Mouse (Mus musculus): ENCODE measurements around the gene L3mbtl4. TPM values are rescaled to one million over a fixed set of nuclear protein-coding genes. Genes with fewer than 3 reads are reported as not detected.

Gene L3mbtl4
- polyA plus RNA-seq, 1 experiment from 2014 or later = 1.1 TPM

DNA sequence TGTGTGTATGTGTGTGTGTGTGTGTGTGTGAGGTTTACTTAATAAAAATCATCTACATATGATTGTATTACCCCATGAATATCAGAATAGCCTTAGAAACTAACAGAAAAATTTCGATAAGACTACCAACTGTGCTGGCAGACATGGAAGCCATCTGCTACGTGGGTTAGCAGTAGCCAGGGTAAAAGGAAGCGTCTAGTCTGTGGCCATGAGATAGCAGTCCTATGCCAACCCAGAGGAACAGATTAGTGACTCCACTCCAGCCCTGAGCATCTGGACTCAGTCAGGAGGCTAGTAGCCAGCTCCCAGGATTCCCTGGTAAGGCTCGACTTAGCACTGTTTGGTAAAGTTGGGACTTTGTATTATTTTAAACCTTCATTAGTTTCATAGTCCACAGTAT, 329.1 kb downstream of the L3mbtl4 start:
- DNase-seq (ENCODE audit: low spot score) (no peak), ATAC-seq (replicated peaks; ENCODE audit: low FRiP score, low read depth) (no peak)
- Histone ChIP-seq H3K9ac (ENCODE audit: low read depth, low read length) (no peak overlapping the region), H3K4me1 (replicated peaks; ENCODE audit: insufficient read depth, low read length) (no peaks in the 10 kb centered on the region), H3K4me2 (ENCODE audit: low read length) (no peak overlapping the region), H3K9me3 (replicated peaks; ENCODE audit: low read length) (no peaks in the 10 kb centered on the region), H3K27ac (no peak overlapping the region), H3K4me3 (replicated peaks; ENCODE audit: low read depth, low read length) (no peak overlapping the region), H3K27me3 (ENCODE audit: insufficient read depth, low read length) (no peaks in the 10 kb centered on the region), H3K36me3 (ENCODE audit: insufficient read depth, low read length) (no peaks in the 10 kb centered on the region)
- WGBS = 73% methylated on average over 4 of the region's 4 CpGs
- no peak for TF ChIP-seq CTCF (IDR thresholded peaks at IDR 0.05; ENCODE audit: low read depth)

DNA sequence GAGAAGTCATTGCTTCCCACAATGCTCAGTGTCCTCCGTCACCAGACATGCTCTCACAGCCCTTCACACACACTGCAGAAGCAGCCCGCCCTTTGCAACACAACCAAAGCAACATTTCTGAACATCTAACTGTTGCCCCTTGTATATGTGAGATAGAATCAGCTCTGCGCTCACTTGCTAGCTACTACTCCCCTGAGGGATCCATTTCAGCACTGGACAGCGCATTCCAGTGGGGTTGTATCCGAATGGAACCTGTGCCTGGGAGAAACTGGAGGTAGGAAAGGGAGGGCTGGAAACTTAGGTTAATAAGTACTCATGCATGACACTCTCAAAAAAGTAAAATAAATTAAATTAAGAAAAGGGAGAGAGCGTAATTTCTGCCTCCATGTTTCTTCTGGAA, 334.1 kb downstream of the L3mbtl4 start:
- DNase-seq (ENCODE audit: low spot score) (peak; percentile 76), ATAC-seq (replicated peaks; ENCODE audit: low FRiP score, low read depth) (0 out of 2 replicates have a peak, but pooled peaks have one; percentile 49)
- 43% methylated on average over 6 of the region's 6 CpGs for WGBS
- Histone ChIP-seq H3K4me2 (ENCODE audit: low read length) (no peak overlapping the region), H3K4me3 (replicated peaks; ENCODE audit: low read depth, low read length) (no peak overlapping the region), H3K9ac (ENCODE audit: low read depth, low read length) (no peak overlapping the region), H3K36me3 (ENCODE audit: insufficient read depth, low read length) (no peaks in the 10 kb centered on the region), H3K27me3 (ENCODE audit: insufficient read depth, low read length) (no peaks in the 10 kb centered on the region), H3K4me1 (replicated peaks; ENCODE audit: insufficient read depth, low read length) (no peaks in the 10 kb centered on the region), H3K9me3 (replicated peaks; ENCODE audit: low read length) (no peaks in the 10 kb centered on the region), H3K27ac (no peak overlapping the region)
- TF ChIP-seq CTCF (IDR thresholded peaks at IDR 0.05; ENCODE audit: low read depth) = no peak

DNA sequence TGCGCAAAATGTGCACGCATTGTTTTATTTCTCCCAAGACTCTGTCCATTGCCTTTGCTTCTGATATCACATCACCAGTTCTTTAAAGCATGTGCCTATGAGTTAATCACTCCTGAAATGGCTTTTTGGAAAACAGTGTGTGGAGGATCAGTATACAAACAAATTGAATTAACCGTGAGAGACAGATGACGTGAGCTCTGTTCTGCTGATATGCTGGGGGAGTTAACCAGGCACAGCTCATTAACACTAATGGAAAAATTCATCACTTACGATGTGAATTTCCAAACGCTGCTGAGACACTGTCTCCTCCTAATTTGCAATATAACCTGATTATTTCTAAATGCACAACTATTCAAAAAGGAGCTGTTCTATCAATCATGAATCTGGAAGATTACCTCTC, 337.6 kb downstream of the L3mbtl4 start:
- no peaks in the 10 kb centered on the region for H3K36me3 ChIP-seq (ENCODE audit: insufficient read depth, low read length)
- DNase-seq (ENCODE audit: low spot score) (no peak), ATAC-seq (replicated peaks; ENCODE audit: low FRiP score, low read depth) (no peak)
- H3K9me3 ChIP-seq (replicated peaks; ENCODE audit: low read length) = no peaks in the 10 kb centered on the region
- no peak overlapping the region for H3K4me2 ChIP-seq (ENCODE audit: low read length)
- H3K9ac ChIP-seq (ENCODE audit: low read depth, low read length) = no peak overlapping the region
- H3K27ac ChIP-seq = no peak overlapping the region
- H3K27me3 ChIP-seq (ENCODE audit: insufficient read depth, low read length) = no peaks in the 10 kb centered on the region
- H3K4me1 ChIP-seq (replicated peaks; ENCODE audit: insufficient read depth, low read length) = no peaks in the 10 kb centered on the region
- no peak overlapping the region for H3K4me3 ChIP-seq (replicated peaks; ENCODE audit: low read depth, low read length)
- no peak for TF ChIP-seq CTCF (IDR thresholded peaks at IDR 0.05; ENCODE audit: low read depth)
- WGBS = 61% methylated on average over 6 of the region's 6 CpGs

DNA sequence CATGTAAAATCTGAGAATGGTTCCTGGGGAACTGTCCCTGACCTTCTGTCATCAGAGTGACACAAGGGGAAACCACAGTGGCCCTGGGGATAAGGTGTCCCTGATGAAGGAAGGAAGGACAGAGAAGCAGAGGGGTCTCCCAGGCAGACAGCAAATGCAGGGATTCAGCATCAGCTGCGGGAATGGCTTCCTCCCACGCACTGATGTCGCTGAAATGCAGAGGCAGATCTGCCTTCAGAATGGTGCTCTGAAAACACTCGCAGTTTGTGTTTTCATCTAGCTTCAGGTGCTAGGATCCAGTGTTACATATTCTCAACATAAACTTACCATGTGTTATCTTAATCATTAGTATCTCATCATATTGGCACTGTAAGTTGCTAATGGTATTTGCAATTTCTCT, 351.7 kb downstream of the L3mbtl4 start:
- H3K4me3 ChIP-seq (replicated peaks; ENCODE audit: low read depth, low read length) = no peak overlapping the region
- no peak for ATAC-seq (replicated peaks; ENCODE audit: low FRiP score, low read depth)
- H3K27me3 ChIP-seq (ENCODE audit: insufficient read depth, low read length) = no peaks in the 10 kb centered on the region
- H3K36me3 ChIP-seq (ENCODE audit: insufficient read depth, low read length) = no peaks in the 10 kb centered on the region
- WGBS = 62% methylated on average over 4 of the region's 4 CpGs
- no peaks in the 10 kb centered on the region for H3K9me3 ChIP-seq (replicated peaks; ENCODE audit: low read length)
- no peak for TF ChIP-seq CTCF (IDR thresholded peaks at IDR 0.05; ENCODE audit: low read depth)
- no peak overlapping the region for H3K9ac ChIP-seq (ENCODE audit: low read depth, low read length)
- no peak overlapping the region for H3K27ac ChIP-seq
- no peaks in the 10 kb centered on the region for H3K4me1 ChIP-seq (replicated peaks; ENCODE audit: insufficient read depth, low read length)
- no peak for DNase-seq (ENCODE audit: low spot score)
- no peak overlapping the region for H3K4me2 ChIP-seq (ENCODE audit: low read length)

DNA sequence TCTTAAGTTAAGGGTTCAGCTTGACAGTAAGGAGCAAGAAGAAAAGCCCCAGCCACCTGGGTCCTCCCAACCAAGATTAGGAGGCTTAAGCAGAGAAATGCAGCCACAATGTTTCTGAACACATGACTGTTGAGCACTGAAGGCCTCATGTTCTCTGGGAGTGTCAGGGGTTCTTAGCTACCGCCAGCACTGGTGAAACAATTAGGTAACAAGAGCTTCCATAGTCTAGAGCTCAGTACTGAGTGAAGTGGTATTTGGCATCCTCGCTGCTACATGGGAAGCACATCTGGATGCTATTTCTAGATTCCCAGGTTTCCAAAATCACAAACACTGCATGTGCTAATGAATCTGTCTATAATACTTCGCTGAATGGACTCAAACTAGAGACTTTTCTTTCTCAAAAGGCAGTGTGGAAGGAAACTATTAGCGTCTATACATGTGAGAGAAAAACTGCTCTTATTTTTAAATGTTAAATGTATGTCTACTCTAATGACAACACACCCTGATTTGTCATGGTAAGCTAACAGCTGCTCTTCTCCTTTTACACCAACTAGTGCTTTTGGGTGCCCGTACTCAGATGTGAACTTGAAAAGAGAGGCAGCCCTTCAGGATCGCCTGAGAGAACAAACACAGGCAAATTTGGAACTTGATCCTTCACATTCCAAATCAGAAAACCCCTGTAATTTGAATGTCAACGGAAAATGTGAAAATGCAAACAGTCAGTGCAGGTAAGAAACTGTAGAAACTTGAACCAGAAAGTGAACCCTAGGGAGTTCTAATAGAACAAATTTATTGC, 356.2 kb downstream of the L3mbtl4 start:
- Histone ChIP-seq H3K4me3 (replicated peaks; ENCODE audit: low read depth, low read length) (no peak overlapping the region), H3K4me2 (ENCODE audit: low read length) (no peak overlapping the region), H3K27ac (no peak overlapping the region), H3K9ac (ENCODE audit: low read depth, low read length) (no peak overlapping the region), H3K9me3 (replicated peaks; ENCODE audit: low read length) (no peaks in the 10 kb centered on the region), H3K36me3 (ENCODE audit: insufficient read depth, low read length) (no peaks in the 10 kb centered on the region), H3K4me1 (replicated peaks; ENCODE audit: insufficient read depth, low read length) (no peaks in the 10 kb centered on the region), H3K27me3 (ENCODE audit: insufficient read depth, low read length) (no peaks in the 10 kb centered on the region)
- no peak for TF ChIP-seq CTCF (IDR thresholded peaks at IDR 0.05; ENCODE audit: low read depth)
- DNase-seq (ENCODE audit: low spot score) (no peak), ATAC-seq (replicated peaks; ENCODE audit: low FRiP score, low read depth) (no peak)
- WGBS = 66% methylated on average over 7 of the region's 7 CpGs

DNA sequence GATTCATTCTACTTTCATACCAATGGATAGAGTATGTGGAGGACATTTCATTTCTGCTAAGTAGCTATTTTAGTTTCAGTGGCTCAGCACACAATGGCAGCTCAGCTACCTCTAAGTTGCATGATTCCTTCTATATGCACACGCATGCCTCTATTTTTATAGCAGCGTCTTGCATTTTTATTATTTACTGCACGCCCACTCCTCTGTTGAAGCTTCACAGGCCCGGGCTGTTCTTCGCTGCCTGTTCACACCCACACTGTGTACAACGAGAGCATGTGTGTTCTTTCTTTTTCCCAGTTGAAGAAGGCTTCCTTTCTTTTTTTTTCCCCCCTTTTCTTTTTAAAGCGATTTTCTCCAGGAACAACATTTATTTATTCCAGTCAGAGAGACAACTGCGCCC, 357.8 kb downstream of the L3mbtl4 start:
- Histone ChIP-seq H3K4me1 (replicated peaks; ENCODE audit: insufficient read depth, low read length) (no peaks in the 10 kb centered on the region), H3K9ac (ENCODE audit: low read depth, low read length) (no peak overlapping the region), H3K4me3 (replicated peaks; ENCODE audit: low read depth, low read length) (no peak overlapping the region), H3K9me3 (replicated peaks; ENCODE audit: low read length) (no peaks in the 10 kb centered on the region), H3K4me2 (ENCODE audit: low read length) (no peak overlapping the region), H3K27ac (no peak overlapping the region), H3K36me3 (ENCODE audit: insufficient read depth, low read length) (no peaks in the 10 kb centered on the region), H3K27me3 (ENCODE audit: insufficient read depth, low read length) (no peaks in the 10 kb centered on the region)
- no peak for DNase-seq (ENCODE audit: low spot score)
- no peak for TF ChIP-seq CTCF (IDR thresholded peaks at IDR 0.05; ENCODE audit: low read depth)
- no peak for ATAC-seq (replicated peaks; ENCODE audit: low FRiP score, low read depth)
- WGBS = 74% methylated on average over 8 of the region's 8 CpGs

DNA sequence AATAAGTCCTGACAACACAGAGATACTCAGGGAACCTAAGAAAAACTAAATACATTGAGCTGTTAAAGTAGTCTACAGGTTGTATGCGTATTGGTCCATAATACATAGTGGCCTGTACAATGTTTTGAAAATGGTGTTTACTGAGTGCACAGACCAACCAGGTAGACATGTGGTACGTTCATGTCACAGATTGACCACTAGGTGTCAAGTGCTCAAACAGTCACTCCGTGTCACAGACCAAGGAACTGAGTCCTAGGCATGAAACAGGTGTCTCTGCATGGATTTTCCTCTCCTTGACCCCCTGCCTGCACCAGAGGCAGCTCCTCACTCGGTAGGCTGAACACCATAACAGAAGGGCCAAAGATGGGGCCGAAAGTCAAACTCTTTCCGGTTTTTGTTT, 366.6 kb downstream of the L3mbtl4 start:
- 79% methylated on average over 6 of the region's 6 CpGs for WGBS
- Histone ChIP-seq H3K36me3 (ENCODE audit: insufficient read depth, low read length) (no peaks in the 10 kb centered on the region), H3K4me1 (replicated peaks; ENCODE audit: insufficient read depth, low read length) (no peaks in the 10 kb centered on the region), H3K4me3 (replicated peaks; ENCODE audit: low read depth, low read length) (no peak overlapping the region), H3K27ac (no peak overlapping the region), H3K9ac (ENCODE audit: low read depth, low read length) (no peak overlapping the region), H3K9me3 (replicated peaks; ENCODE audit: low read length) (no peaks in the 10 kb centered on the region), H3K27me3 (ENCODE audit: insufficient read depth, low read length) (no peaks in the 10 kb centered on the region), H3K4me2 (ENCODE audit: low read length) (no peak overlapping the region)
- DNase-seq (ENCODE audit: low spot score) (no peak), ATAC-seq (replicated peaks; ENCODE audit: low FRiP score, low read depth) (no peak)
- TF ChIP-seq CTCF (IDR thresholded peaks at IDR 0.05; ENCODE audit: low read depth) = peak; percentile 42; the same call in 1 of the 2 replicates
